Mouse (Mus musculus) megakaryocyte progenitor cell, adult 5-6 weeks (primary cell): ENCODE results near the gene Obp2a. TPM values are rescaled to one million over a fixed set of nuclear protein-coding genes. Genes with fewer than 3 reads are reported as not detected.
A peak's percentile ranks its signal among the peaks of the same experiment; 100 is the strongest.
"Not testable (repeated sequence)": the region's sequence is repeated elsewhere in the genome, so short reads cannot be mapped to it uniquely, and the experiment has no call there.

Experiments used
- ATAC-seq: replicated peaks from 2 replicates; pipeline ENCODE4 v1.8.0; 2016; ENCODE audit warnings: mild to moderate bottlenecking, moderate TSS enrichment, inconsistent platforms; ENCODE audit not compliant: poor library complexity
- total RNA-seq, 2 experiments: library from RNA; stranded (forward) in 1 of 2; stranded (reverse) in 1 of 2; fragments of 157-497, 149-512 nt in 1 of 2; fragments of 200-1000 nt in 1 of 2; gene quantifications; 2 replicates each; pipeline versions ENCODE4 v1.2.3 to v1.2.4; 2015 to 2017

Gene Obp2a
- total RNA-seq, 2 experiments from 2014 or later: not detected

GRCm38 (mm10) chr2:25709056-25709455 is 9.2 kb downstream of the Obp2a start:
- not testable (repeated sequence) for ATAC-seq

GRCm38 (mm10) chr2:25709791-25710190 is 9.9 kb downstream of the Obp2a start:
- ATAC-seq: not testable (repeated sequence)

DNA sequence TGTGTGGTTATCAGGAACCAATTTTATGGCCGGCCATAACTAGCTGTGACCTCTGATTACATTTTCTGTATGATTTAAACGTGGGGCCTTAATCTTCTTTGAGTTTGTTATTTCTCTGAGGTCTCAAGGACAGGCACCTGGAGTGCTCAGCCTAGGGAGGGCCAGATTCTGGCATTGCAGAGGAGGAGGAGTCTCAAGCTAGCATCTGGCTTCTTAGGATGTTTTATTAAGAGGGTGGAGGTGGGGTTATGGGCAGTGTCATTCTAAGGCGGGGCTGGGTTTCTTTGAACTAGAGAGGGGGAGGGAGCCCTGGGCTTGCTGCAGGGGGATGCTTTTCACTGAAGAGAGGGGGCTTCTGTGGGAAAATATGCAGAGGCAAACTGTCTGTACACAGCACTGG is 11.8 kb downstream of the Obp2a start:
- not testable (repeated sequence) for ATAC-seq

GRCm38 (mm10) chr2:25717222-25717621 is 17.4 kb downstream of the Obp2a start:
- ATAC-seq: no peak

DNA sequence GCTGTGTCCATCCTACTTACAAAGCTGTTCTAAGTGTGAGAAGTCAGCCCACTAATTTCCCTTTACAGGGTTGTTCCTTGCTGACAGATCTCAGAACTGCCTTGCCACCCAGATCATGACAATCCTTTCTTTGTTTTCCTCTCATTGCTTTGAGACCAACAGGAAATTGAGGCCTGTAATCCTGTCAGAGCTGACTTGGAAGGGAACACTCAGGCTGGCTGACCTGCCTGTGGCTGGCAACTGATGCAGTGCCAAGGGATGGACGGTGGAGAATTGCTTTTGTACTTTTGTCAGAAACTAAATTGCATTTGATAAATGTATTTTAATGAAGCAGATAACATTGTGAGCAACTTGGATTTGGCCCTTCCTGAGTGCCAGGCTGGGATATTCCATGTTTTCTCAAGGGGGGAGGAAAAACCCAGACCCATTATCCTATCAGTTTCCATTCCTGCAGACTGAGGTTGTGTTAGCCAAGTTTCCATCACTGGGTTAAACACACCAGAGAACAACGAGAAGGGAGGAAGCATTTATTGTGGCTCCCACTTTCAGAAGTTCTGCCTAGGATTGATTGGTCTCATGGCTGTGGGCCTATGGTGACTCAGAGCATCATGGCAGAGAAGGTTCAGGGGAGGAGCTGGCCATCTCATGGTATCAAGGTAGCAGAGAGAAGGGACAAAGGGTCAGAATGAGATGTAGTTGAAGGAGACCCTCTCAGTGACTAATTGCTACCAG is 33.5 kb downstream of the Obp2a start:
- no peak for ATAC-seq

GRCm38 (mm10) chr2:25736709-25737108 is 36.9 kb downstream of the Obp2a start, which contains the start of gene Obp2b:
TSS of gene Obp2b (plus strand) at chr2:25737009.
- not testable (repeated sequence) for ATAC-seq

GRCm38 (mm10) chr2:25741671-25742070 is 41.8 kb downstream of the Obp2a start:
- ATAC-seq: peak; percentile 82

Other genes with a start within 250 kb of the Obp2a start
- gene Clic3, start 243.2 kb upstream of the Obp2a start, total RNA-seq (2015): not detected in 2 replicates
- 0.27 TPM in 1 of 2 replicates, not detected in the other for gene Clic3, start 243.2 kb upstream of the Obp2a start, total RNA-seq (2017)
- 32.8 and 40.9 TPM in 2 replicates for gene Paxx, start 238.9 kb upstream of the Obp2a start, total RNA-seq (2015)
- 15.3 and 21.3 TPM in 2 replicates for gene Paxx, start 238.9 kb upstream of the Obp2a start, total RNA-seq (2017)
- gene Ptgds, start 230.0 kb upstream of the Obp2a start, total RNA-seq (2015): 0.42 TPM in 1 of 2 replicates, not detected in the other
- not detected in 2 replicates for gene Ptgds, start 230.0 kb upstream of the Obp2a start, total RNA-seq (2017)
- gene Lcn12, start 206.1 kb upstream of the Obp2a start, total RNA-seq (2015): 0.27 TPM in 1 of 2 replicates, not detected in the other
- gene Lcn12, start 206.1 kb upstream of the Obp2a start, total RNA-seq (2017): not detected in 2 replicates
- gene Fbxw5, start 199.3 kb upstream of the Obp2a start, total RNA-seq (2015): 27.1 and 27.6 TPM in 2 replicates
- 25.1 and 27.4 TPM in 2 replicates for gene Fbxw5, start 199.3 kb upstream of the Obp2a start, total RNA-seq (2017)
- 2.6 and 5.6 TPM in 2 replicates for gene C8g, start 198.3 kb upstream of the Obp2a start, total RNA-seq (2015)
- 0.81 and 3.8 TPM in 2 replicates for gene C8g, start 198.3 kb upstream of the Obp2a start, total RNA-seq (2017)
- gene Traf2, start 153.1 kb upstream of the Obp2a start, total RNA-seq (2015): 9.7 and 10.8 TPM in 2 replicates
- gene Traf2, start 153.1 kb upstream of the Obp2a start, total RNA-seq (2017): 13.7 and 14.2 TPM in 2 replicates
- 141 and 144 TPM in 2 replicates for gene Edf1, start 142.2 kb upstream of the Obp2a start, total RNA-seq (2015)
- 95.5 and 128 TPM in 2 replicates for gene Edf1, start 142.2 kb upstream of the Obp2a start, total RNA-seq (2017)
- gene Mamdc4, start 125.2 kb upstream of the Obp2a start, total RNA-seq (2015): 0.42 and 0.86 TPM in 2 replicates
- 0.12 and 9.3 TPM in 2 replicates for gene Mamdc4, start 125.2 kb upstream of the Obp2a start, total RNA-seq (2017)
- gene Phpt1, start 124.8 kb upstream of the Obp2a start, total RNA-seq (2015): 48.1 and 56.5 TPM in 2 replicates
- gene Phpt1, start 124.8 kb upstream of the Obp2a start, total RNA-seq (2017): 29.6 and 35.4 TPM in 2 replicates
- gene Ajm1, start 118.3 kb upstream of the Obp2a start, total RNA-seq (2015): not detected in 2 replicates
- gene Ajm1, start 118.3 kb upstream of the Obp2a start, total RNA-seq (2017): 0.10 TPM in 1 of 2 replicates, not detected in the other
- 37.4 and 49.5 TPM in 2 replicates for gene Rabl6, start 91.5 kb upstream of the Obp2a start, total RNA-seq (2015)
- gene Rabl6, start 91.5 kb upstream of the Obp2a start, total RNA-seq (2017): 54.9 and 86.7 TPM in 2 replicates
- not detected in 2 replicates for gene Ccdc183, start 82.4 kb upstream of the Obp2a start, total RNA-seq (2015)
- not detected in 2 replicates for gene Ccdc183, start 82.4 kb upstream of the Obp2a start, total RNA-seq (2017)
- gene Tmem141, start 78.0 kb upstream of the Obp2a start, total RNA-seq (2015): 9.9 and 17.4 TPM in 2 replicates
- 18.1 and 18.6 TPM in 2 replicates for gene Tmem141, start 78.0 kb upstream of the Obp2a start, total RNA-seq (2017)
- 0.68 and 1.4 TPM in 2 replicates for gene Fcna, start 72.0 kb upstream of the Obp2a start, total RNA-seq (2015)
- 0.50 and 1.7 TPM in 2 replicates for gene Fcna, start 72.0 kb upstream of the Obp2a start, total RNA-seq (2017)
- gene Lcn8, start 46.9 kb upstream of the Obp2a start, total RNA-seq (2015): not detected in 2 replicates
- not detected in 2 replicates for gene Lcn8, start 46.9 kb upstream of the Obp2a start, total RNA-seq (2017)
- gene Lcn5, start 42.1 kb upstream of the Obp2a start, total RNA-seq (2015): not detected in 2 replicates
- gene Lcn5, start 42.1 kb upstream of the Obp2a start, total RNA-seq (2017): not detected in 2 replicates
- gene Lcn6, start 23.3 kb upstream of the Obp2a start, total RNA-seq (2015): not detected in 2 replicates
- not detected in 2 replicates for gene Lcn6, start 23.3 kb upstream of the Obp2a start, total RNA-seq (2017)
- not detected in 2 replicates for gene Lcn10, start 17.3 kb upstream of the Obp2a start, total RNA-seq (2015)
- not detected in 2 replicates for gene Lcn10, start 17.3 kb upstream of the Obp2a start, total RNA-seq (2017)
- gene Bmyc, start 6.7 kb downstream of the Obp2a start, total RNA-seq (2015): 16.0 and 19.1 TPM in 2 replicates
- 6.5 and 8.6 TPM in 2 replicates for gene Bmyc, start 6.7 kb downstream of the Obp2a start, total RNA-seq (2017)
- gene Obp2b, start 37.0 kb downstream of the Obp2a start, total RNA-seq (2015): not detected in 2 replicates
- gene Obp2b, start 37.0 kb downstream of the Obp2a start, total RNA-seq (2017): not detected in 2 replicates
- not detected in 2 replicates for gene Lcn3, start 65.5 kb downstream of the Obp2a start, total RNA-seq (2015)
- not detected in 2 replicates for gene Lcn3, start 65.5 kb downstream of the Obp2a start, total RNA-seq (2017)
- not detected in 2 replicates for gene Lcn11, start 77.0 kb downstream of the Obp2a start, total RNA-seq (2015)
- not detected in 2 replicates for gene Lcn11, start 77.0 kb downstream of the Obp2a start, total RNA-seq (2017)
- not detected in 2 replicates for gene Gm13539, start 82.2 kb downstream of the Obp2a start, total RNA-seq (2015)
- not detected in 2 replicates for gene Gm13539, start 82.2 kb downstream of the Obp2a start, total RNA-seq (2017)
- not detected in 2 replicates for gene Glt6d1, start 115.8 kb downstream of the Obp2a start, total RNA-seq (2015)
- not detected in 2 replicates for gene Glt6d1, start 115.8 kb downstream of the Obp2a start, total RNA-seq (2017)
- not detected in 2 replicates for gene Lcn9, start 123.1 kb downstream of the Obp2a start, total RNA-seq (2015)
- gene Lcn9, start 123.1 kb downstream of the Obp2a start, total RNA-seq (2017): not detected in 2 replicates
- not detected in 2 replicates for gene Sohlh1, start 147.2 kb downstream of the Obp2a start, total RNA-seq (2015)
- gene Sohlh1, start 147.2 kb downstream of the Obp2a start, total RNA-seq (2017): not detected in 2 replicates
- gene Kcnt1, start 163.7 kb downstream of the Obp2a start, total RNA-seq (2015): not detected in 2 replicates
- gene Kcnt1, start 163.7 kb downstream of the Obp2a start, total RNA-seq (2017): not detected in 2 replicates